Mouse (Mus musculus): ENCODE results near the gene Mast4. TPM values are rescaled to one million over a fixed set of nuclear protein-coding genes. Genes with fewer than 3 reads are reported as not detected.

The Mast4 gene
- total RNA-seq, 2 experiments from 2014 or later = 24.5 to 37.3 TPM

DNA sequence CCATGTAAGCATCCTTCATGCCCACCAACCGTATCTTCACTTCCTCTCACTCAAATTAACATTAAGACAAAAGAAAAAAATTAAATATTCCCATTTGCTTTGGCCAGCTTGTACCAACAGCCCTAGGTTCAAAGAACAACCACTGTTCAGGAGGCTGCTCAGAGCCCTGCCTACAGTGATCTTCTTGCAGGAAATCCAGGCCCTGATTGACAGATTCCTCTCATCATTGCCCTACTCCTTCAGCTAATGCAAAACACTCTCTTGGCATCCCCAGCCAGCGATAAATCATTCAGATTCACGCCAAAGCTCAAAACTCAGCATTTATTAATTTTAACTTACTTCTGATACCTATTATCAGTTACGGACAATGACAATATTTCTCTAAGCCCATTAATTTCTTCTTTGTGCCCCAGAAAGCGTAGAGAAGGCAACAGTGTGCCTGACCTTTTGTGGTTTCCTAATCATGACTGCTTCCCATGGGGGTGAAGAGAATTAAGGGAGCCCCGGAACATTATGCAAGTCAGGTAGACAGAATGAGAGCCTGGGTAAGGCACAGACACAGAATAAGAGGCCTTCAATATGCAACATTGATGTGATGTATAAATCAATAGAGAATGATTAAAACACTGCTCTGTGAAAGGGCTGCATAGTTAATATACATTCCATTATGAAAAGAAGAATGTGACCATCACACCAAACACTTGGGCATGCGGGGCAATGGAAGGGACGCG lies 135.9 kb downstream of the Mast4 start:
- DNase-seq = no peak

DNA sequence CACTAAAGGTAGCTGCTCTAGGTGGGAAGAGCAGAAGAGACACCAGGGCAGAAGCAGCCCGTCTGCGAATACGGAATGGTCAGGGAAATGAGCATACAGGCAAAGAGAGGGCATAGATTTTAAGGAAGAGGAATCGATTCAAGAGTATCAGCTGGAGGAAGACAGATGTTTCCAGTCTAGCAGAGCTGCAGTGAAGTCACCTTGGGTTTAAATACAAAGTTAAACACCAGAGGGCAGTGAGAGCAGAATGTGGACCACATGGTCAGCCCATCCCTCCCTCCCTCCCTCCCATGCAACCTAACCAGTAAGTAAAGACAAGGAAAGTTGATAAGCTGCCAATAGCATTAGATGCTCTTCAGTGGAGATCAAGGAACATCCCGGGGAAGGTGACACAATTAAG lies 138.0 kb downstream of the Mast4 start:
- DNase-seq = no peak

DNA sequence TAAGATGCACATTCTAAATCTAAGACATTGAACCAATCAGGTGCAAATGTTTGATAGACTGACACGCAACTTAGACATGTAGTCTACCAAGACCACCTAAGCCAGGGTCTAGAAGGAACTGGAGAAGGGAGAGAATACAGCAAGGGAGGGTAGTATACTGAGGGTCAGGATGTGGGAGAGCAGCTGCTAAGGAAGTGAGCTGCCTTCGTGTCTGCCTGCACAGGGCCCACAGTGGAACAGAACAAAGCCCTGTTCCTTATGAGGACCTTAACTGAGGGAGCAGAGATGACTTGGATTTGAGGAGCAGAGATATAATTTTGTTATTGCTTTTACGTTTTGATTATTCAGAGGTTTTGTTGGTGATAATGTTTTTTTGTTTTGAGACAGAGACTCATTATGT lies 138.4 kb downstream of the Mast4 start:
- no peak for DNase-seq

DNA sequence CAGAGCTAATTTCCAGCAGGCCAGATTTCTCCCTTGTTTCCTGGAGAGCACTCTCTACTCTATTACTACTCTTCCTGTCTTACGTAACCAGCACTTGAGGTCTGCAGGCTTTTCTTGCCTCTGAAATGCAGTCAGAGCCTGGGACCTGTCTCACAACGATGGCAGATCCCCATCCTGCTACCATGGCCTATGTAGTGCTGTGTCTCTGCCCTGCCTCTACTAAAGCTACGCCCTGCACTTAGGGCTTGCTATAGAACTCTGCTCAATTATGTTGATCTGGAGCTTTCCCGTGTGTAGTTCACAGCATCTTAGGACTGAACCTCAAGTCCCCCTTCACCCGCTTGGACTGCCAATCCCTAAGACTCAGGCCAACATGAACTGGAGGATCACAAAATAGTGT lies 150.7 kb downstream of the Mast4 start:
- no peak for DNase-seq

DNA sequence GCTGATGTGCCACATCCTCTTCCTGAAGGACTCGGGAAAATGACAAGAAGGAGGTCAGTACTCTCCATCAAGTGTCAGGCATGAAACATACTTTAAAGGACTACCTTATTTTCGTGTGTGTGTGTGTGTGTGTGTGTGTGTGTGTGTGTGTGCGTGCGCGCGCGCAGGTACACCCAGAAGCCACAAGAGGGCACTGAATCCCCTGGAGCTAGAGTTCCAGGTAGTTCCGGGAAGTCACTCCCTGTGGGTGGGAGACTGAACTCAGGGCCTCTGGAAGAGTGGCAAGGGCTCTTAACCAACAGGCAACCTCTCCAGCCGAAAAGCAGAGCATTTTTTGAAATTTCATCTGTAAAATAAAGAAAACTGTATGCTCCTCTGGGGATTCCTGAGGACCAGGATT lies 152.5 kb downstream of the Mast4 start:
- DNase-seq = no peak

DNA sequence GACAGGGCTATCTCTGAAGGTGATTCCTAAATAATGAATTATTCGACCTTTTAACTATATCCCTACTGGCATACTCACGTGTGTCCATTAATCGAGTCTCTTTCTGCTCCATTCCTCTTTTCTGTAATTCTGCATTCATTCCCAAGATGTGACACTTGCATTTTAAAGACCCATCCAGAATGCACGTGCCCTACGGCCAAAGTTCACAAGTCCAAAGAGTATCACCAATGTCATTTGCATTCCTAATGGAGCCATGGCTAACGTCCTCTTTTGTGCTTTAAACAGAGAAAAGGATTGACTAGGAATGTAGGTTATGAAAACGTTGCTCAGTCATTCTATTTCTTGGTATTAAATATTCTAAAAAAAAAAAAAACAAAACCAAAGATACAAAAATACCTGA lies 157.4 kb downstream of the Mast4 start:
- DNase-seq = no peak

DNA sequence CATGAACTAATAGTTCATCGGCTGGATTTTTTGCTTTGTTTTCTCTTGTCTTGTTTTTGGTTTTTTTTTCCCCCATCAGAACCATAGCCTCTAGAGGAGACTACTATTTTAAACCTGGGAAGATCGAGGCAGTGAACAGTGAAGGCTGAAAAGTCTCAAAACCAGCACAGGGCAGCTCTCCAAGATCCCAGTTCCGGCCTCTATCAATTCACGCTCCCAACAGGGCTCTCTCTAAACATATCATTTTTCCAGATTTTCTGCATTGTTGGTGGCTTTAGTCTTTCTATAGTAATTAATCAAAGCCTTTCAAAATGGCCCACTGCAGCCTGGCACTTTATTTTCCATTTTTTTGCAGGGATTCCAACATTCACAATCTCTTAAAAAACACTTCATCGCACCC lies 159.9 kb downstream of the Mast4 start:
- DNase-seq = no peak

DNA sequence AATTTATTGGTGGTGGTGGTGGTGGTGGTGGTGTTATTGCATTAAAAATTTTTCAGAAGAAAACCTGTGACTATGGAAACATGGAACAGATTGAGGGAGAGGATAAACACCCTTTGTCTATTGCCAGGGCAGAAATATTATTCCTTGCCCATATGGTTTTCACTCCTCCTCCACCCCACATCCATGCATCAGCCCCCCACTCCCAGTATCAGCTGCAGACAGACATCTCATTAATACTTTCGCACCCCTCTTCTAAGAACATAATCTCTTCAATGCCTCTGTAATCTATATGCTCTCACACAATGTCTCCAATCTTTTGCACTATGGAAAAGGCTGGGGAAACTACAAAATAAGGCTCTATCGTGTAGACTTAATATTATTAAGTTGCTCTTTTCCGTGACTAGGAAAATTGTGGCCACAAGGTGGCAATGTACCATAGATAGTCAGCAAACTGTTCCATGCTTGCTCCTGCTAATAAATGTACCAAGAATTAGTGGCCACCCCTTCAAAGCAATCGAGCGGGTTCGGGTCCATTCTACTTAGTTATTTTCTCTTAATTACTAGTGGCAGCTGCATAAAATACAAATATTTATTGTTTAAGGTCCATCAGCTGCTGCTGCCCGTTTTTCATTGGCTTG lies 160.6 kb downstream of the Mast4 start:
- DNase-seq = no peak

DNA sequence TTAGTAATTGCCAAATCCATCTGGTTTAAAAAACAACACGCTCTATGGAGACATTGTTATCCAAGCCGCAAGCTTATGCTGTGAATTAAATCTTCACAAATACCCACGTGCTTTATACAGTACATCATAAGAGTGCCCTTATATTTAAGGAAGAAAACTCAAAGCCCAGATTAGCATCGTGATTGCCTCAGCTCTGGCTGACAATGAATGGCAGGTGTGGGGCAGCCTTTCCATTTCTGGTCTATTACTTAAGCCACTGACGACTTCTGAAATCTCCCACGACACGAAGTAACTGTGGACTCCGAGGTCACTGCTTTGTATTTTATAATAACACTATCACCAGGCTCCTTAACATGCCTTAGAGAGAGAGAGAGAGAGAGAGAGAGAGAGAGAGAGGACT lies 182.4 kb downstream of the Mast4 start:
- no peak for DNase-seq

DNA sequence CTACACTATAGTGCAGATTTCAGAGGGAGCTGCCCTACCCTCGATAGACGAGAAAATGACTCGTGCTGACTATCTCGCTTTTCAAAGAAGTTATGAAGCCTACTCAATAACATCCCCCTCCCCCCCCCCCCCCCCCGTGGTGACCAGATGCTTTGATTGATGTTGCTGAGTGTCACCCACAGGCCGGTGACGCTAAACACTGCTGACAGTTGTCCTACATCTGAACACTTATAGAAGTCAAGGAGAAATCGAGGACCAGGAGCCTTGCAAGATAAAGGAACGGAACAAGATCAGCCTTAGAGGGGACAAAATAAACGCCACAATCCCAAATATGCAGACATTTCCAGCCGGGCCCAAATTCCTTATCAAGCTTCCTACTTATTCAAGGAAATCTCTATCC lies 183.1 kb downstream of the Mast4 start:
- DNase-seq = no peak

DNA sequence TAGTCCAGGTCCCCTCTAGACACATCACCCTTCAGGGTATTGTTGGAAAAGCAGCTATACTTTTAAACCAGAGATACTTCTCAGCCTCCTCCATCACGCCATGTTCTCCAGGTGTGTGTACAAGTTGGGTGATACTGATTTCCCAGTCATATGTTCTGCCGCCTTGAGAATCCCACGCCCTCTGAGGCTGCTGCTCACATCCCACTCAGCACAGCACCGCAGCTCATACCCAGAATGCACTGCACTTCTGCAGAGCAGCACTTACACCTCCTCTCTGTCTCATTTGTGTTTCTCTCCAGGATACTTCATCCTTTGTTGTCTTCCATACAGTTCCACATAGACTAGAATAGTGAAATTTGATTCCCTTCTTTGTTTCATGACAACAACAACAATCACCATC lies 183.6 kb downstream of the Mast4 start:
- DNase-seq = no peak

DNA sequence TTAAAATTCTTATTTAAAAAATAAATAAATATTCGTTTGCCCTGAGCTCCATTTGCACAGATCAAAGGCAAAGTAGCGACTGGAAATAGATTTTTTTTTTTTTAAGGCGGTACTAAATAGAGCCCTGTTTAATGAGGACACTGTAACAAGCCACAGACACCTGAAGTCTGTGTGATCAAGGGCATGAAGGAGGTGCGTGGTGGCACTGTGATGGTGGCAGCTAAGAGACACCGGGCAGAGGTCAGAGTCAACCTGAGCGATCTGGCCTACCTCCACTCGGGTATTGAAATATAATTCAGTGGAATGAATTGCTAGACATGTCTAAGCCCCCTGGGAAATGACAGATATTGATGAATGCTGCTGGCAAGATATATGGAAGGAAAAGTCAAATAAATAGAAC lies 184.9 kb downstream of the Mast4 start:
- DNase-seq = no peak

DNA sequence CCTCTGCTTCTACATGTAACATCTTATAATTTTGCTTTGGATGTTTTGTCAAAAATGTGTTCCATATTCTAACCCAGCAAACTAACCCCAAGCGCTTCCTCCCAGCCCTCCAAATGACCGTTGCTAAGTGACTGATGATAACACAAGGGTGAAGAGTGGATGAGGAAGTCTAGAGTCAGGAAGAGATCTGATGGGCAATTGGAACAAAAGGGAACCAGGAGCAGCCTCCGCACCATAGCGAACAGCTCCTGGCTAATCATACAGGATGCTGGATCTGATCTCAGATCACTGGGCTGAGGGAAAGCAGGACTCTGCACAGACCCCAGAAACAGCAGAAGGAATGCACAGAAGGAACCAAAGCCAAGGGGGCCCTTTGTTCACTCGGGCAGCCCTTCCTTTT lies 190.0 kb downstream of the Mast4 start:
- DNase-seq = no peak

DNA sequence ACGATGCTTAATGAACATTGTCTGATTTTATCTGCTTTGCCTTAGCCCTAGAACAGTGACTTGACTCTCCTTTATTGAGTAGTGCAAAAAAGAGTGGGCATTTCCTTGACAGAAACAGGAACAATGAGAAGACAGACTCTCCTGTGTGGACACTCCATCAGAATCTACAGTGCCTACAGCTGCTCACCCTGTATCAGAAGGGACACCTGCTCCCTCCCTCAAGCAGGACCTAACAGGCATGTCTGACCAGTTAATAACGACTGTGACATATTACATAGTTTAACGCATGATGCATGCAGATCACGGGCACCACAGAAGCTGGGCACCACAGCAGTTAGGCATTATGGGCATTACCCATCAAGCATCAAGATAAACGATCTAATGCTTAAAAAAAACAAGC lies 193.0 kb downstream of the Mast4 start:
- no peak for DNase-seq

DNA sequence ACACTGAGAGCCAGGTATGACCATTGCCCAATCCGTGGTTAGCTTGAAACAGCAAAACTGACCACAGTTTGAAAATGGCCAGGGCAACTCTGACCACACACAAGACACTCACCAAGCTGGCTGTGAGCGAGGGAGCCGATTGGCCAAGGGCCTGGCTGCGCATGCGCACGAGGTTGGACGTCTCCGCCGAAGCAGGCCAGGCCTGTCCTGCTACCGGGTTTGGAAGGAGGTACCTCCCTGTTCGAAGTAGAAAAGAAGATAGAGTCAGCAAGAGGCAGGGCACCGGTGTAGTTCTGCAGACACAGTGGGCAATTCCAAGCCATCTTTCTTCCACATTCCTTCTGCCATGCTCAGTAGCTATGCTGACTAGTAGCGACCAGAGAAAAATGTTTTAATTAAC lies 194.2 kb downstream of the Mast4 start:
- no peak for DNase-seq

DNA sequence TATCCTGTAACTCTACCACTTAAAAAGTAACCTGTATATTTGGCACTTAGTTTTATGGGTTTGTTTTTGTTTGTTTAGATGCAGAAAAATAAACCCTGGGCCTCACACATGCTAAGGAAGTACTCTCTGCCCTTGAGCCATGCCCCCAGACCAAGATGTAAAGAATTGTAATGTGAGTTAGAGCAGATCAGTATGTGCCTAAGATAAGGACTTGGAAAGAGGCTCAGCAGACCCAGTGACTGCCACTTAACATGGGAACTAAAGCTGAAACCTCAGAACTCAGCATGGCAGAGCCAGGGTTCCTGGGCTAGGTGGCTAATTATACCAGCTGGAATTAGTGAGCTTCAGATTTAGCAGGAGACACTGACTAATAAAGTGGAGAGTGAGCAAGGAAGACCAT lies 196.0 kb downstream of the Mast4 start:
- no peak for DNase-seq

DNA sequence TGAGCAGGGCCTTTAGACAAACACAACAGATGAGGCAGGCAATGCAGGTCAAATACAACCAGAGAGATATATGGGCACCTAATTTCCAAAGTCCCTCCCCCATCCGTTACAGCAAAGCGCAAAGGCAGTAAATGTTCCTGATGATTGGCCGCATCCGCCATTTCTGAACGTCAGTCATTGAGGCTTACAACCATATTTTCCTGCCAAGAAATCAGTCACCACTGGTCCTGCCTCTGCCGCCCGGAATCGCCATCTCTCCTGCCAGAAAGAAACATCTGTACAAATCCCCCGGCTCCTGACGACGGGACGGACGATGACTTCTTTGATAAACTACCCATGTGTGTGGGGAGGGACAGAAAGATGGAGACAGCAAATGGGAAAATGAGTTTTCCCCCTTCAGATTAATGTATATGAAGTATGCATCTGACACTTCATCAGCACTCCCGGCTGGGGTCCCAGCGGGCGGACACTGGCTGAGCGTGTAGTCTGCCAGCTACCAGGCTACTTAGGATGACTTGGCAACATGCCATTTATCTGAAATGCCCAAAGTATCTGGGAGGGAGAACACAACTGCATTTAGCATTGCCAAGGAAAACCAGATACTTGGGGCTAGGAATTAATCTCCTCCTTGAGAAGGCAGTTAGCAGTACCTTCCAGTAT lies 198.9 kb downstream of the Mast4 start:
- no peak for DNase-seq

DNA sequence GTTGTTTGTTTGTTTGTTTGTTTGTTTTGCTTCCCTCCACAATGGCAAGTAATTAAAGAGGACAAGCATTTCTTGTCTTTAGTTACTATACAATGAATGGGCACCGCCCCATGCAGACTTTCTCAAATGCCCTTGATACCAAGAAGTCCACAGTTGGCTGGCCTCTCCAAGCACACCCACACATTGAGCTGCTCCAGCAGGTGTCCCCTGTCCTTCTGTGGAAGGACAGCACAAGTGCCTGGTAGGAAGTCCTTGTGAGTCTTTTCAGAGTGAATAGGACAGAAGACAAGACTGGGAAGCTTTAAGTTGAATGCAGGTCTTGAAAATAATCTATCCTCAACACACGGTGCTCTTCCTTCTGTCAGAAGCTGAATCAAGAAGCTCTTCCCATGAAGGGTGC lies 202.5 kb downstream of the Mast4 start:
- DNase-seq = no peak

DNA sequence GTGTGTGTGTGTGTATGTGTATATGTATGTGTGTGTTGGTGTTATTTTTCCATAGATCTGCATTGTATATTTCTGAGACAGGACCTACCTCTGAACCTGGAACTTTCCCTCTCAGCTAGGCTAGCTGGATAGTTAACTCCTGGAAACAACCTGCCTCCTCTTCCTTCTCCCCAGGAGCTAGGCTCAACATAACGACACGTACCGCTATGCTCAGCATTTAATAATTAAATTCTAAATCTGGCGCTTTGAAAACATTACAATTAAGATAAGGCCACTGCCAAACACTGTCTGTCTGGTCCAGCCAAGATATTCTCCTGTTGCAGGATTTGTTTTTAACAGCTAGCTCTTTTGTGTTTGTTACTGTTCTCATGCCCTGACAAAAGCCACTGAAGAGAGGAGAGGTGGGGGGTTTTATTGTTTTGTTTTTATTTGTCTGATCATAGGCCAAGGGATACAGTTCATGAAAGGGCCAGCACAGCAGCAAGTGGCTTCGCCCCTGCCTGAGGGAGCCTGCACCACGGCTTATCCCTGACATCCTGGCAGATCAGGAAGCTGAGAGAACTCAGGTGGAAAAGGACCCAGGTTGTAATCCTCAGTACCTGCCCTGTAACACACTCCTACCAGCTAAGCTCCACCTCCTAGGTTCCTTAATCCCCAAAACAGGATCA lies 205.0 kb downstream of the Mast4 start:
- no peak for DNase-seq

DNA sequence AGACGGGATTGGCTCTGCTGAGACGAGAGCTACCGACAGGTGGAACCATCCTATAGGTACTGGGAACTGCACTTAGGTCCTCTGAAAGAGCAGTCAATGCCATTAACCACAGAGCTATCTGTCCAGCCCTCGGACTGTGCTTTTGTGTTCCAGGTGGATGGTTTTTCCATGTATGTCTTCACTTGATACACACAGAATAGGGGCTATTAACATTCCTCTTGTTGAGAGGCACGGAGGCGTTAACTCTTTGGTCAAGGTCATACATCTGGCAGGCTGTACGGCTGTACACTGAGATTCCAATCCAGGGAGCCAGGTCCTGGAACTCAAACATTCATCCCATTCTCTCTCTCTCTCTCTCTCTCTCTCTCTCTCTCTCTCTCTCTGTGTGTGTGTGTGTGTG lies 205.6 kb downstream of the Mast4 start:
- DNase-seq = no peak

DNA sequence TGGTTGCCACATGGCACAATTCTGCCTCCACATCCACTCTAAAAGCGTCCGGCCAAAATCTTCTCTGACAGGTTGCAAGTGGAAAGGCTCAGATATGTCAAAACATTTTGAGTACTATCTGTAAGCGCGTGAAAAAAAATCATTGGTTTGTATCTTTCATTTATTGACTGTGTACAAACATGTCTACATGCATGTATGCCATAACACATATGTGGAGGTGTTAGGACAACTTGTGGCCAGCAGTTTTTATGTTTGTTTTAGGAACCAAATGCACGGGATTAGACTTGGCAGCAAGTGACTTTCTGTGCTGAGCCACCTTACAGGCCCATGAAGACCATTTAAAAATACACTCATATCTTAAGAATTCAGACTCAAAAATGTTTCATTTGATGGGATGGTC lies 206.7 kb downstream of the Mast4 start:
- DNase-seq = no peak

DNA sequence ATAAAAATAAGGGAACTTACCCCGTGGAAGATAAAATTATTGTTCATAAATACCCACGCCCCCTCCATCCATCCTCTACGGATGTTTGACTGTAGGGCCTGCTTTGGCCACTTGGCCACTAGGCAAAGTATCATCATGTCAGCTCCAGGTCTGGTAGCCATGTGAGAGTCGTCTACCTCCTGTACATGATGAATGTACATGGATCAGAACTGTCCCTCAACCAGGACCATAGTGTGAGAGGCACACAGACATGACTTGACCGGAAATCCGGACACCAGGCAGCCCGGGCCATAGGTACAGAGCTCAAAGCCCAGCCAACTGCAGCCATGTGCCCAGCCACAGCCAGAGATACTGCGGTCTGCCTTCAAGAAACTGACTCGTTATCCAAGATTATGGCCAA lies 210.6 kb downstream of the Mast4 start:
- no peak for DNase-seq

Measured in gastrocnemius, postnatal 25 days (tissue).